Mouse (Mus musculus) embryonic facial prominence, embryonic 13.5 days (tissue): ENCODE results near the gene Tcf21. TPM values are rescaled to one million over a fixed set of nuclear protein-coding genes. Genes with fewer than 3 reads are reported as not detected.
A peak's percentile ranks its signal among the peaks of the same experiment; 100 is the strongest.

ENCODE experiments used
- ATAC-seq: fragments of 200-750 bp; cut with Nextera tagmentation; 2 replicates; pipeline ENCODE4 v1.8.0; 2017; ENCODE audit warnings: low read depth; ENCODE audit not compliant: insufficient number of reproducible peaks, insufficient read depth, low FRiP score, low TSS enrichment
- H3K27ac ChIP-seq: fragments of 300-500 bp; sonication (generic); 2 replicates; pipeline ENCODE4 v1.5.1; 2015; ENCODE audit warnings: moderate library complexity, mild to moderate bottlenecking, inconsistent platforms
- H3K27me3 ChIP-seq: fragments of 300-500 bp; sonication (generic); 2 replicates; pipeline ENCODE4 v1.6.1; 2015; ENCODE audit warnings: mild to moderate bottlenecking, inconsistent platforms
- H3K36me3 ChIP-seq: fragments of 300-500 bp; sonication (generic); 2 replicates; pipeline ENCODE4 v1.6.1; 2015; ENCODE audit warnings: mild to moderate bottlenecking, inconsistent platforms
- H3K4me1 ChIP-seq: fragments of 300-500 bp; sonication (generic); 2 replicates; pipeline ENCODE4 v1.6.1; 2015; ENCODE audit warnings: inconsistent platforms
- H3K4me2 ChIP-seq: fragments of 300-500 bp; sonication (generic); 2 replicates; pipeline ENCODE4 v1.6.1; 2015; ENCODE audit warnings: moderate library complexity, mild to moderate bottlenecking, inconsistent platforms
- H3K4me3 ChIP-seq: fragments of 300-500 bp; sonication (generic); 2 replicates; pipeline ENCODE4 v1.5.1; 2015; ENCODE audit warnings: mild to moderate bottlenecking, inconsistent platforms
- H3K9ac ChIP-seq: fragments of 300-500 bp; sonication (generic); 2 replicates; pipeline ENCODE4 v1.6.1; 2015; ENCODE audit warnings: mild to moderate bottlenecking, inconsistent platforms
- H3K9me3 ChIP-seq: fragments of 300-500 bp; sonication (generic); 2 replicates; pipeline ENCODE4 v1.6.1; 2016; ENCODE audit warnings: inconsistent platforms
- WGBS: fragments of 180-500 bp; shearing (Covaris S2); methylation state at CpG from one replicate; pipeline ENCODE4 v1.1.7; 2015; ENCODE audit warnings: mixed read lengths; 5-methylcytosine and 5-hydroxymethylcytosine counted together
- polyA plus RNA-seq: library from polyadenylated mRNA; unstranded; fragments of >200 nt; fragmentation: Nextera tagmentation; extraction: Ambion mirVana; gene quantifications from 2 replicates; pipeline ENCODE4 v1.2.1, GENCODE M21; 2015

Gene Tcf21
- polyA plus RNA-seq, 1 experiment from 2014 or later, result 1.7 TPM

DNA sequence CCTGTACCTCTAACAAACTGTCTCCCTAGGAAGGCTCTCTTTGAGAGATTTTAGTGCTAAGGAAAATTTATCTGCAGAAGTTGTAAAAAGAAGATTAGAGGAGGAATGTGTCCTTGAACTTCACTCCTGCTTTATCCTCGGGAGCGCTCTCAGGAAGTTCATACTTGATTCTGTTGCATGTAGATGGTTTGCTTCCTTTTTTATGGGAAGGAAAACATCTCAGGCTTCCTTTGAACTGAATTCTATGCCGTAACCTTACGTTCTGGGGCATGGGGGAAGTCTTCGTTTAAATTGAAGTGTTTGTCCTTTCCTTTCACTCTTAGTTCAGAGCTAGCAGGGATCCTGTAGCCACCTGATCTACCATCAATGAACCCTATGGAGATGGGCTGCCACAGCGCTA is 2.9 kb upstream of the Tcf21 start:
- Histone ChIP-seq H3K36me3 (no peaks in the 10 kb centered on the region), H3K27me3 (peaks cover 85% of the 10 kb centered on the region), H3K27ac (no peak overlapping the region), H3K4me1 (0 out of 2 replicates have a peak, but pooled peaks cover 6% of the 10 kb centered on the region), H3K4me3 (no peak overlapping the region), H3K4me2 (no peak overlapping the region), H3K9ac (no peak overlapping the region), H3K9me3 (no peaks in the 10 kb centered on the region)
- ATAC-seq, result no peak
- 13% methylated on average over 6 of the region's 6 CpGs for WGBS

DNA sequence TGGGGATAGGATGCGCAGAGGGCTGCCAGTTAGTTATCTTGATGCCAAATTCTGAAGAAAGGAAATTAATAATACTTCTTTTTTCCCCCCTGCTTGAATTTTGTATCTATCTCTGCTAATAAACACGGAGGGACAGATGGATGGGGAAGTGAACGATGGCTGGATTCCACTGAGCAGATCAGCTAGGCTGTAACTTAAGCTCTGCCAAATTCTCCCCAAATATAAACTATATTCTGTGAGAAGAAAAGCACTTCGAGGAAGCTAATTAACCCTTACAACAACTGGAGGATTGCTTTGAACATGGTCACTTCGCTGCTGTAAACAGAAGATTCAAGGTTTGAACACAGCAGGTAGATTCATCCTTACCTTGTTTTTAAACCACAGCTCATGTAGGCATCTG is 2.5 kb upstream of the Tcf21 start:
- no peak overlapping the region for H3K4me2 ChIP-seq
- no peak overlapping the region for H3K4me3 ChIP-seq
- ATAC-seq, result no peak
- peaks cover 86% of the 10 kb centered on the region for H3K27me3 ChIP-seq
- no peak overlapping the region for H3K27ac ChIP-seq
- WGBS, result 11% methylated on average over 5 of the region's 5 CpGs
- H3K9me3 ChIP-seq, result no peaks in the 10 kb centered on the region
- H3K9ac ChIP-seq, result no peak overlapping the region
- 0 out of 2 replicates have a peak, but pooled peaks cover 6% of the 10 kb centered on the region for H3K4me1 ChIP-seq
- H3K36me3 ChIP-seq, result no peaks in the 10 kb centered on the region

DNA sequence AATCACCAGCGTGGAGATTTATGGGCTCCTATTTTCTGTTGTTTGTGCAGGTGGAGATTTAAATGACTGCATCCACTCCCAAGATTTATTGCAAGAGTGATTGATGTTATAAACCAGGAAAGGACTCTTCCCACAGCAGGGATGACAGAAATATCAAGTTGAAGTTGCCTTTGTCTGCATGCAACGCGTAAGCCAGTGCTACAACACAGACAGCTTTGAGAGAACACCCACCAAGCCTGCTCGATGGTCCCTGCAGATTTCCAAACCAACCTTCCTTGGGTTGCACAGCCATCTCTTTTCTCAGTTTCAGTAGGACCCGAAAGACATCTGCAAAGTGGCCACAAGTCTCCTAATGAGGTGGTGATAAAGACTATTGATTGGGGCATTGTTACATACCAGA is 1.7 kb upstream of the Tcf21 start:
- H3K4me3 ChIP-seq, result no peak overlapping the region
- H3K4me1 ChIP-seq, result 0 out of 2 replicates have a peak, but pooled peaks cover 6% of the 10 kb centered on the region
- peaks cover 90% of the 10 kb centered on the region for H3K27me3 ChIP-seq
- H3K27ac ChIP-seq, result no peak overlapping the region
- H3K4me2 ChIP-seq, result no peak overlapping the region
- H3K9me3 ChIP-seq, result no peaks in the 10 kb centered on the region
- no peak for ATAC-seq
- no peak overlapping the region for H3K9ac ChIP-seq
- H3K36me3 ChIP-seq, result no peaks in the 10 kb centered on the region
- 8% methylated on average over 5 of the region's 5 CpGs for WGBS

DNA sequence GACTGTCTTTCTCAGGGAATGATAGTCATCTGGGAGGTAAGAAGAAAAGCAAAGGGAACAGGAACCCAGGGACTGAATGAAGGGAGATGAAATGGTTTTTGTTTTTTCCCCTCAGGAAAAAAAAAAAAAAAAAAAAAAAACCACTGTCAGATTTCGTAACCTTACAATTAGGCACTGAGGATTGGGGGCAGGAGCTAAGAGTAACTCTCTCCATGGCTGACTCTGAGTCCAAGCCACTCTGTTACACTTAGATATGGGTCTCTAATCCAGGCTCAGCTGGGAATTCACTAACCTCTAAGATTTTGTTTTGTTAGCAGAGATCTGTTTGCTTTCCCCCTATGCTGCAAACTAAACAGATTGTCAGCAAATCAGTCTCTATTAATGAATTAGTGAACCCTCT is 1.3 kb upstream of the Tcf21 start:
- no peak overlapping the region for H3K9ac ChIP-seq
- no peak overlapping the region for H3K4me3 ChIP-seq
- 5% methylated on average over 1 of the region's 1 CpGs for WGBS
- H3K4me2 ChIP-seq, result no peak overlapping the region
- no peak for ATAC-seq
- H3K4me1 ChIP-seq, result peaks cover 10% of the 10 kb centered on the region; the same call in 1 of the 2 replicates
- H3K9me3 ChIP-seq, result no peaks in the 10 kb centered on the region
- H3K36me3 ChIP-seq, result no peaks in the 10 kb centered on the region
- no peak overlapping the region for H3K27ac ChIP-seq
- H3K27me3 ChIP-seq, result peaks cover 94% of the 10 kb centered on the region

DNA sequence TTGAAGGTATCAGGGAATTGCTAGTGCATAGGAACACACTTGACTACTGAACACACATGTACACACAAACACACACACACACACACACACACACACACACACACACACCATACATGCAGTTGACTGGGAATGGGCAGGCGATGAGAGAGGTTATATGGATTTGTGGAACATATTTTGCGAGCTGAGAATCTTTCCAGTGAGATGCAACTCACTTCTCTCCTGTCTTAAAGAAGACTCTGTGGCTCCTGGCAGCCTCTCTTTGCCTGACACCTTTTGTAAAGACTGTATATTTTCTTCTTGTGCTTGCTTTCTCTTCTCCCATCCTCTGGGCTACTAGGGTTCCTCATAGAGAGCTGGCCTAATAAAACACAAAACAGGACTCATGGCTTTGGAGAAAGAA is 867 bp upstream of the Tcf21 start:
- Histone ChIP-seq H3K27ac (no peak overlapping the region), H3K9ac (no peak overlapping the region), H3K36me3 (no peaks in the 10 kb centered on the region), H3K27me3 (peaks cover 94% of the 10 kb centered on the region), H3K4me2 (no peak overlapping the region), H3K4me3 (no peak overlapping the region), H3K9me3 (no peaks in the 10 kb centered on the region), H3K4me1 (peaks cover 14% of the 10 kb centered on the region; the same call in 1 of the 2 replicates)
- WGBS, result 0% methylated on average over 2 of the region's 2 CpGs
- no peak for ATAC-seq

DNA sequence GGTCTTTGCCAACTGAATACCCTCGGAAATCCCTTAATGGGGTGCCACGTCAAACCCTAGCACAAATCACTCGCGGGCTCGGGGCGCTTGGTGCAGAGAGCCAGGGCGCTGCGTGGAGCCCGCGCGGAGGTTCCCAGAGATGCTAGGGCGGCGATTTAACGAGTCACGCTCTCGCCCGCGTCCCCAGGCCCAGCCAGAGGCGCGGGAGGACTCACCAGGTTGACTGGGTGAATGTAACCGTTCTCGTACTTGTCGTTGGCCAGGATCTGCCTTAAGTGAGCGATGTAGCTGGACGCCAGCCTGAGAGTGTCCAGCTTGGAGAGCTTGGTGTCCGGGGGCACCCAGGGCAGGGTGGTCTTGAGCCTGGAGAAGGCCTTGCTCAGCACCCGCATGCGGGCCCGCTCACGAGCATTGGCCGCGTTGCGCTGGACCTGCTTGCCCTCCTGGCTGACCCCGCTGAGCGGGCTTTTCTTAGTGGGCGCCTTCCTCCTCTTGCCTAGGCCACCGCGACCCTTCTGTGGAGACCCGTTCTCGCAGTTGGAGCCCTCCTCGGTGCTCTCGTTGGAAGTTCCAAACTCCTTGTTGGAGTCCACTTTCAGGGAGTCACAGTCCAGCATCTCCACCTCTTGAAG is 619 bp downstream of the Tcf21 start:
- peaks cover 95% of the 10 kb centered on the region for H3K27me3 ChIP-seq
- no peak for ATAC-seq
- H3K27ac ChIP-seq, result no peak overlapping the region
- no peak overlapping the region for H3K9ac ChIP-seq
- H3K4me1 ChIP-seq, result peaks cover 14% of the 10 kb centered on the region; the same call in 1 of the 2 replicates
- WGBS, result under 1% methylated on average over 42 of the region's 42 CpGs
- H3K36me3 ChIP-seq, result no peaks in the 10 kb centered on the region
- H3K4me2 ChIP-seq, result peak overlapping the region; percentile 16; the same call in 1 of the 2 replicates
- H3K4me3 ChIP-seq, result peak overlapping the region; percentile 21
- H3K9me3 ChIP-seq, result no peaks in the 10 kb centered on the region

DNA sequence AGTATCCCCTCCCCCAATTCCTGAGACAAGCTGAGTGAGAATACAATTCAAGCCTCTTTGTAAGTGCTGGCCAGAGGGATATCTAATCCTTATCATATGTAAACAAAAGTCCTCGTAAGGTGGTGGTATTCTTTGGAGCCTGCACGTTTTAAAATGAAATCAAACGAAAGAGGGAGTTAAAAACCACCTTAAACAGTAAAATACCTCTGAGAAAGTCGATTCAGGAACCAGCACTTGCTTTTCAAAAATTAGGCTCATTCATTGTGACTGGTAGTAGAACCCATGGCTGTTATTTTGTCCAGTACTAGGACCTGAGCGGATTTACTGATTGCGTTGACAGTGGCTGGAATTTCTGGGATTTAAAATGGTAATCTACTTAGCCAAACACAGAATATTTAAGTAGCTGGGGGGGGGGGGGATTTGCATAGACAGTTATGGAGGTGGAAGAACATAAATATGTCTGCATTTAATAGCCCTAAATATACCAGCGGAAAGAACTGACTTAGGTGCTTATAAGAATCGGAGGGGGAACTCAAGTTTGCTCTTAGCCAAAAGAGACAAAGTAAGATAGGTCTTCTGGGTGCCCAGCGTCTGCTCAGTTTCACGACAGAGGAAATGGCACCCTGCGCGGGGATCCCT is 1.3 kb downstream of the Tcf21 start:
- Histone ChIP-seq H3K4me1 (peaks cover 14% of the 10 kb centered on the region; the same call in 1 of the 2 replicates), H3K9ac (no peak overlapping the region), H3K27ac (no peak overlapping the region), H3K4me3 (peak overlapping the region; percentile 21), H3K36me3 (no peaks in the 10 kb centered on the region), H3K9me3 (no peaks in the 10 kb centered on the region), H3K27me3 (peaks cover 95% of the 10 kb centered on the region), H3K4me2 (peak overlapping the region; percentile 16; the same call in 1 of the 2 replicates)
- under 1% methylated on average over 12 of the region's 12 CpGs for WGBS
- no peak for ATAC-seq

DNA sequence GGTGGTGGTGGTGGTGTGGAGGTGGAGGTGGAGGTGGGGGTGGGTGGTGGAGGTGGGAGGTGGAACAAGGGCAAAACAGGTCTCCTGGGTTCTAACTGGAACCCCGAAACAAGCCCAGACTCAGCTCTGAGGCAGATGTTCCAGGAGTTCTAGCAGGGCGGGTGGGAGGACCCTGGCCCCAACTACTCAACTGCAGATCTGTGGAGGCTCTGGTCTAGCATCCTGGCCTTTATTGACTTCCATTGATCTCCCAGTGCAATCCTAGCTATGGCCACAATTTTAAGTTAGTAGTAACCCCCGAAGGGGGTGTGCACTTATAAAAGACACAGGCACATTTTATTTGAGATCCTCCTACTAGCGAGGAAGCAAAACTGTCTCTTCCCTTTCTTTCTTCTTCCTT is 2.0 kb downstream of the Tcf21 start:
- no peak for ATAC-seq
- 5% methylated on average over 4 of the region's 4 CpGs for WGBS
- H3K9ac ChIP-seq, result no peak overlapping the region
- peaks cover 95% of the 10 kb centered on the region for H3K27me3 ChIP-seq
- H3K4me3 ChIP-seq, result no peak overlapping the region
- H3K9me3 ChIP-seq, result no peaks in the 10 kb centered on the region
- no peak overlapping the region for H3K4me2 ChIP-seq
- peaks cover 14% of the 10 kb centered on the region; the same call in 1 of the 2 replicates for H3K4me1 ChIP-seq
- H3K36me3 ChIP-seq, result no peaks in the 10 kb centered on the region
- no peak overlapping the region for H3K27ac ChIP-seq

DNA sequence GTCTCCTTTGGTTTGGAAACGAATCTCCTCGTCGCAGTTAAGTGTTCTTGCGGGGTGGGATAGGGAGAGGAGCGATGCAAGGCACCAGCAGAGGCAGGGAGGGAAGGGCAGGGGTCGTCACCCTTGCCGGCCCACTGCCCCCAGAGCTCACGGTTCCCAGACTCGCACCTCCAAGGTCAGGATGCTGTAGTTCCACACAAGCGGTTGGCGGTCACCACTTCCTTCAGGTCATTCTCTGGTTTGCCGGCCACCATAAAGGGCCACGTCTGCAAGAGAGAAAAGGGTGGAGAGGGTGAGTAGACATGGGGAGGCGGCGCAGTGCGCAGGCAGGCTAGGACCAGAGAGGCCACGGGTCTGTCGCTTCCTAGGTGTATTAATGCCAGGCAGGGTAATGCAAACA is 2.4 kb downstream of the Tcf21 start:
- Histone ChIP-seq H3K9ac (no peak overlapping the region), H3K27ac (no peak overlapping the region), H3K27me3 (peaks cover 94% of the 10 kb centered on the region), H3K4me1 (peaks cover 14% of the 10 kb centered on the region; the same call in 1 of the 2 replicates), H3K4me2 (no peak overlapping the region), H3K9me3 (no peaks in the 10 kb centered on the region), H3K36me3 (no peaks in the 10 kb centered on the region), H3K4me3 (no peak overlapping the region)
- no peak for ATAC-seq
- 1% methylated on average over 18 of the region's 18 CpGs for WGBS

DNA sequence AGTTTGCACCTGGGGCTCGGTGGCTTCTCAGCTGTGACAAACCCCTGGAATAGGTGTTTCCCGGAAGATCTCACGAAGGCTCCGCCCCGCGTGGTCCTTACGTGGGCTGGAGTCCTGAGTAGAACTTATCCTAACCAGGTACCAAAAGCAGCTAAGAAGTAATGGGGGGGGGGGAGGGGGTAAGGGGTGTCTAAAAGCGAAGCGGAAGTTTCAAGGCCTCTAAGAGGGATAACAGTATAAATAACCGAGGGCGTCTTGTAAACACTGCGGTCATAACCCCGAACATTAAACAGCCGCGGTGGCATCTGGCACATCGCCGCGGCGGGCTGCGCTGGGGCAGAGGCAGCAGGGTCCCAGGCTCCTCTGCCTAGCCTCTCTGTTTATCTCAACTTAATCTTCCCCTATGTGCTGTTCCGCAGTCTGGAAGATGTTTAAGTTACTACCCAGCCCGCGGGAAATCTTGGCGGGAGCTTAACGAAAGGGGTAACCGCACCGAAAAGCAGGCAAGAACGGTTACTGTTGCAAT is 3.7 kb downstream of the Tcf21 start:
- no peak overlapping the region for H3K4me3 ChIP-seq

DNA sequence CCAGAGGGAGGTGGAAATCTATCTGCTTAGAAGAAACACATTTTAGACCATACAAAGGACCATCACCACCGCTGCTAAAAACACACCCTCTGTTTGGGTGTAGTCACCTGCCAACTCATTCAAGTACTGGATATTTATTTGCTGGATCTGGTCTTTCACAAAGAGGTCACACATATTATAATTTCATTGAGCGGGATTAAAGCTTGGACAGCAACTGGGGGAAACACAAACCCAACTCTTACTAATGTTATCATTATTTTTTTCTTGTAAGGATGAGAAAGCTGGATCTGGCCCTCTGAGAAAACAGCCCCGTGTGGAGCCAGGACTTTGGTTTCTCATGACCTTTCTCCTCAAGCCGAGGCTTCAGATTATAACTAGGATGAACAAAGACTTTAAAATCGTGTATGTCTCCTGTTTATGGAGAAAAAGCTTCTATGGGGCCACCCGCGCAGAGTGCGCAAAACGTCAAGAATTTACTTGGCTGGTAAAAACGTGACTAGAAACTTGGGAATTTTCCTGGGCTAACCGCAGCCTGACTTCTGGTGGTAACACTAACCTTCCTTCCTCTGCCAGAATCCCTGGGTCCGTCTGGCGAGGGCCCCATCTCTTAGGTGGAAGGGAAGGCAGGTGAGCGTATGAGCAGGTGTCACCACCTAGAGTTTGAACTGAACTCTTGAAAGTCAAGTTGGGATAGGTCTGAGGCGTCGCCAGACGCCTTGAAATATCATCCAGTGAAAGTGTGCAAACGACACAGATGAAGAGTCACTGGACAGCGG is 4.3 kb downstream of the Tcf21 start:
- no peak for ATAC-seq
- Histone ChIP-seq H3K4me2 (peak overlapping the region; percentile 11; the same call in 1 of the 2 replicates), H3K27me3 (peaks cover 92% of the 10 kb centered on the region), H3K4me3 (no peak overlapping the region), H3K27ac (no peak overlapping the region), H3K36me3 (no peaks in the 10 kb centered on the region), H3K9me3 (no peaks in the 10 kb centered on the region), H3K9ac (no peak overlapping the region), H3K4me1 (peaks cover 14% of the 10 kb centered on the region; the same call in 1 of the 2 replicates)
- WGBS, result 2% methylated on average over 19 of the region's 19 CpGs

More for the DNA sequence above, 3.7 kb downstream of the Tcf21 start:
- ATAC-seq, result no peak
- no peak overlapping the region for H3K27ac ChIP-seq
- no peaks in the 10 kb centered on the region for H3K9me3 ChIP-seq
- peak overlapping the region; percentile 11 for H3K4me2 ChIP-seq
- H3K9ac ChIP-seq, result no peak overlapping the region
- peaks cover 14% of the 10 kb centered on the region; the same call in 1 of the 2 replicates for H3K4me1 ChIP-seq
- peaks cover 94% of the 10 kb centered on the region for H3K27me3 ChIP-seq
- no peaks in the 10 kb centered on the region for H3K36me3 ChIP-seq
- under 1% methylated on average over 28 of the region's 28 CpGs for WGBS
